Mouse (Mus musculus) cerebral cortex, adult 2 months (tissue): Measurements from ENCODE around the gene Fam90a1b.

Experiments
- WGBS: fragments of 180-500 bp; shearing (Covaris S2); methylation state at CpG from one replicate; pipeline ENCODE4 v1.1.7; 2018; 5-methylcytosine and 5-hydroxymethylcytosine counted together

The Fam90a1b gene

DNA sequence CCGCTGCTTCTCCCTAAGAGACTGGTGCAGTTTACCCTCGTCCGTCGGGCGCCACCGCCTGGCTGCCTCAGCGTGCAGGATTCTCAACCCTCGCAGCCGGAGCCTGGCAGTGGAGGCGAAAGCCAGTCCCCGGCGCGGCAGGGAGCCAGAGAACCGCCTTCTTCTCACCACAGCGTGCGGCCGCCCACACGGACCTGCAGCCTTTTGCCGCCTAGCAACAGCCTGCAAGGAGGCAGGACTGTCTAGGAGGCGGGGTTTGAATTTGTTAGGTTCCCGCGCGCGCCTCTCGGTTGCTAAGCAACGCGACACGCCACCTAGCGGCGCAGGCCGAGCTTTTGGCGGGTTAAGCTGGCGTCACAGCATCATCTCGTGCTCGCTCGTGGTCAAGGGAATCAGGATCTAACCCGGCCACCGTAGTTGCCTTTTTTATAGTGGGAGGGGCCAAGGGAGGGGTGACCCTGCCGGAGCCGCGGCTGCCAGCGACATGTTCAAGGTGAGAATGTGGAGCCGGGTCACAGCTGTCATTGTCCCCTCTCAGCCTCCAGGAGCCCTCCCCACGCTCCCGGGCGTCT lies at the start of gene Fam90a1b, which contains the start of gene Apoo:
Gene Fam90a1b, minus strand, starts transcription at position 108 of the 572 bp plus-strand sequence.
Gene Apoo, plus strand, starts transcription at position 448 of the 572 bp plus-strand sequence.
- 3% methylated on average over 46 of the region's 46 CpGs for WGBS

DNA sequence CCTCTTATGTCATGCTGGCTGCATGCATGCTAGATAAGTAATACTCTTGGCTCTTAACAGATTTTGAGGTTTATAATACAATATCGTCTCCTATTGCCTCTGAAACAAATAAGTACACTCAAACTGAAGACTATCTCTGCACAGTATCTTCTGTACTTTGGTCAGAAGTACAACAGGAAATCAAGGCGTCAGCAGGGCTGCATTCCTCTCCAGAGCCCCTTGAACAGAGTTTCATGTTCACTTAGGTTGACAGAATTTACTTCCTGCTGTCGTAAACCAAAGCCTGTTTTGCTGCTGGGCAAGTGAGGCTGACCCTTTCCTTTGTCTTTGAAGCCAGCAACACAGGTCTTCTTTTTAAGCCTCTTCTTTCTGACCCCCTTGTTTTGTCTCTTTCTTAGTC lies 42.4 kb upstream of the Fam90a1b start:
- 66% methylated on average over 3 of the region's 3 CpGs for WGBS

DNA sequence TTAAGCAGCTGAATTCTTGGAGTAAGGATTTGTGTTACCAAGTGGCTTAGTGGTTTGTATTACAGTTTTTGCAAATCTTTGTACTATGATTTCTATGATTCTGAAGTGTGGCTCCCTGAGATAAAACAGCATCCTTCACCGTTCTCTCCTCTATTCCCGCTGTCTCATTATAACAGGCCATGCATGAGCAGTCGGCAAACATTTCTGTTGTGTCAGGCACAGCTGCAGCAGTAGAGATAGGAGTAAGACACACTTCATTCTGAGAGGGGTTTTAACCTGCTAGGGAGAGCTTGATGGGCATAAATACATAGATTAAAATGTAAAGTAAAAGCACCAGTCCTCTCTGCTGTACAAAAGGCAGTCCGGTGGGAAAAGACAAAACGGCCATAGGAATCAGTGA lies 12.2 kb upstream of the Fam90a1b start:
- 71% methylated on average over 5 of the region's 5 CpGs for WGBS

DNA sequence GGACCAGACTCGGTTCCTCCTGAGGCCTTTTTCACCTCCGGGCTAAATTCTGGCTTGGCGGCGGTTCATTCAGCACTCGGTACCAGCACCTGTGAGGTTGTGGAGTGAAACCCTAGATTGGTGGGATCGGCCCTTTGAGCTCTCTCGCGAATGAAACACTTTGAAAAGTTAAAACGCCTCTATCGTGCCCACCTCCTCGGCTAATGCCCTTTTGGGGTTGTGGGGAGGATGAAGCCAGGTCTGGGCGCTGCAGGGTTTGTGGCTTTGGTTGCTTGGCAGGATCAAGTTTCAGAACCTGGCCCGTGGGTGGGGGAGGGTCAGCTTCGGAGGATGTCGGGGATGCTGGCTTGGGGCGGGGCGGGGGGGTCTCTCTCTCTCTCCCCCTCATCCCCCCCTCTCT lies 671 bp upstream of the Fam90a1b start:
- 0% methylated on average over 12 of the region's 17 CpGs for WGBS

DNA sequence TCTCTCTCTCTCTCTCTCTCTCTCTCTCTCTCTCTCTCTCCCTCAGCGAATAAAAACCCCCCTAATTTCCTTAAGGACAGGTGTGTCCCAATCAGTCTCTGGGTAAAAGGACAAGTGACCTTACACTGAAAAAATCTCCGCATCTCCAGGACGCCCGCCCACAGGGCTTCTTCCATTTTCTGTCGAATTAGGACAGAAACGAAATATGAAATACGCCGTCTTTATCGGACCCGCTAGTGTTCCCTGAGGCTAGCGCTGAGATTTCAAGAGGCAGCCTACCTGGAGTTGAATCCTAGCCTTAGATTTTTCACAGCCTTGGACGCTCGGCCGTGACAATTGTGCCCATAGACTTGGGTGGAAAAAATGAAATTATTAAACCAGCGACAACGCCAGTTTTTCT lies 548 bp downstream of the Fam90a1b start:
- 7% methylated on average over 16 of the region's 16 CpGs for WGBS

DNA sequence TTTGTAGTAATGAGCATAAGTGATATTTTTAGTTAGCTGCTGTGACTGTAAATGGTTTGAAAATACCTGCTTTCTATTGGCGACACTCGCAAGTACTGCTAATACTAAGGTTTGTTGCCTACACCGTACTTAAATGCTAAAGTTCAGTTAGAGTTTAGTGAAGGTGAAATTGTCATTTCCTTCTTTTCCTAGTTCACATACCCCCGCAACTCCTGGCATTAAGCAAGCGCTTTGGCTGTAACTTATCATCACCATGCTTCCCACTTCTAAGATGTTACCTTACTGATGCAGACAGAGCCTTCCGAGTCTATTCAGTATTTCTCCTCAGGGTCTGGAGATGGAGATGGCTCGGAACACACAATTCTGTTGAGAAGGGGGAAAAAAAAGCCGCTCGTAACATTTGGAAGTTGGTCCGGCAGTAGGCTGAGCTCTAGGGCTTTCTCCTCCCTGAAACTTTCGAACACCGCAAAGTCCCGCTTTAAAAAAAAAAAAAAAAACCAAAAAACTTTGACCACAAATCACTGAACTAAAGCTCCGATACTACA lies 1.1 kb downstream of the Fam90a1b start:
- WGBS: 16% methylated on average over 14 of the region's 14 CpGs

DNA sequence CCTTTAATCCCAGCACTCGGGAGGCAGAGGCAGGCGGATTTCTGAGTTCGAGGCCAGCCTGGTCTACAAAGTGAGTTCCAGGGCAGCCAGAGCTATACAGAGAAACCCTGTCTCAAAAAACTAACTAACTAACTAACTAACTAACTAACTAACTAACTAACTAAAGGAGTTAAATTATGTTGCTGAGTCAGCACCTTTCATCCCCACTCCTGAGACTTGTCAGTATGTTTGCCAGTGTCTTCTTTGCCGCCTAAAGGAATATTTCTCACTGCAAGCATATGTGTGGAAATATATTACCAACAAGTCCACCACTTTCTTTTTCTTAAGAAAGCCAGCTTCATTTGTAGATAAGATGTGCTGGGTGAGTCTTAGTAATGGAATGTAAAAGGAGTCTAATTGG lies 22.9 kb downstream of the Fam90a1b start:
- WGBS: 95% methylated on average over 4 of the region's 4 CpGs

DNA sequence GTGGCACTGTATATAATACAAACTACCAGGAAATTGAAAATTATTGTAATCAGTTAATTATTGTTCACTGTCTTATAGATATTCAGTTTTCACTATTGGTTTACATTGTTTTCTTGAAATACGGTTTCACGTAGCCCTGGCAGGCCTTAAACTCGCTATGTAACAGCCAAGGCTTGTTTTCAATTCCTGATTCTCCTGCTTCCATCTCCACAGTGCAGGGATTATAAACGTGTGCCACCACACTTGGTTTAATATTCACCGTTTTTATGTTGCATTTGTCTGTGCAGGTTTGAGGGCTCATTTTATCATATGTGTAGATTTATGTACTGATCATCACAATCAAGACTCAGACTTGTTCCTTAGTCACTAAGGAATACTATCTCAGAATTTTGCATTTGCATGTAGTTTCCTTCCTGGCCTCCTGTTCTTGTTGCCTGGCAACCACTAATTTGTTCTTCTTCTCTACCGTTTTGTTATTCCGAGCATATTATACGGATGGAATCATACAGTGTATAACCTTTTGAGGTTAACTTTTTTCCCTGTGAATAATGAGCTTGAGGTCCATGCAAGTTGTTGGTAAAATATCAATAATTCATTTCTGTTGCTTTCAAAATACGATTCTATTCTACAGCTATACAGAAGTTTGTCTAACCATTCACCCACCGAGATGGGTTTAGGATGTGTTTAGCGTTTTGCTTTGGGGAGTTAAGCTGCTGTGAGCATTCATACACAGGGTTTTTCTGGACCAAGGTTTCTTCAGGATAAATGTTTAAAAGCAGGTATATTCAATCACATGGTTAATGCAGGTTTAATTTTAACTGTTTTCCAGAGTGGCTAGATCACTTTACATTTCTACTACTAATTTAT lies 45.3 kb downstream of the Fam90a1b start:
- WGBS: 35% methylated on average over 11 of the region's 11 CpGs
